Mouse (Mus musculus) common myeloid progenitor, adult 5-6 weeks (primary cell): ENCODE data around the gene Qrfpr. TPM values are rescaled to one million over a fixed set of nuclear protein-coding genes. Genes with fewer than 3 reads are reported as not detected.

ENCODE experiments used
- ATAC-seq: replicated peaks from 2 replicates; pipeline ENCODE4 v1.8.0; 2016; ENCODE audit warnings: low read depth, mild to moderate bottlenecking, moderate TSS enrichment, inconsistent platforms; ENCODE audit not compliant: poor library complexity, severe bottlenecking
- total RNA-seq: library from RNA; stranded (forward); fragments of 200-1000, 187-1606 nt; gene quantifications from 2 replicates; pipeline ENCODE4 v1.2.3, GENCODE M21; 2017

The Qrfpr gene
- total RNA-seq, 1 experiment from 2014 or later: not detected

- no peak for ATAC-seq
Measured at GRCm38 (mm10) chr3:36155268-36155667, 66.8 kb downstream of the Qrfpr start.

- ATAC-seq: peak; percentile 97
Measured at GRCm38 (mm10) chr3:36150934-36151686, 71.0 kb downstream of the Qrfpr start, which contains the start of gene D3Ertd254e. Gene D3Ertd254e, plus strand, starts transcription at chr3:36151017.

GRCm38 (mm10) chr3:36150537-36150933 lies 71.6 kb downstream of the Qrfpr start:
- ATAC-seq: no peak

GRCm38 (mm10) chr3:36138996-36139395 lies 83.1 kb downstream of the Qrfpr start:
- no peak for ATAC-seq

- no peak for ATAC-seq
Measured at GRCm38 (mm10) chr3:36138171-36138660, 83.9 kb downstream of the Qrfpr start.

GRCm38 (mm10) chr3:36137560-36137959 lies 84.6 kb downstream of the Qrfpr start:
- ATAC-seq: peak; percentile 90

- ATAC-seq: peak; percentile 39; the same call in 1 of the 2 replicates
Measured at GRCm38 (mm10) chr3:36136152-36136551, 86.0 kb downstream of the Qrfpr start.

Other genes starting within 250 kb of the Qrfpr start
- gene Mccc1, start 221.6 kb downstream of the Qrfpr start, total RNA-seq: 13.0 and 19.3 TPM in 2 replicates
- gene Ccdc144b, start 168.8 kb downstream of the Qrfpr start, total RNA-seq: not detected in 2 replicates
- gene Acad9, start 156.3 kb downstream of the Qrfpr start, total RNA-seq: 24.5 and 33.6 TPM in 2 replicates
- 5.3 and 6.9 TPM in 2 replicates for gene D3Ertd254e, start 71.3 kb downstream of the Qrfpr start, total RNA-seq